Mouse (Mus musculus) kidney, postnatal 36 days (tissue): ENCODE data around the gene Ccser1.
"Not testable (repeated sequence)": the region's sequence is repeated elsewhere in the genome, so short reads cannot be mapped to it uniquely, and the experiment has no call there.

Experiments
- DNase-seq, 2 experiments: peaks; one replicate each; pipeline ENCODE4 v3.0.0; 2021 to 2022; ENCODE audit warnings: mixed read lengths in 2 of 2

Ccser1 gene

GRCm38 (mm10) chr6:61746346-61746745, 566.2 kb downstream of the Ccser1 start:
- no peak for DNase-seq

DNA sequence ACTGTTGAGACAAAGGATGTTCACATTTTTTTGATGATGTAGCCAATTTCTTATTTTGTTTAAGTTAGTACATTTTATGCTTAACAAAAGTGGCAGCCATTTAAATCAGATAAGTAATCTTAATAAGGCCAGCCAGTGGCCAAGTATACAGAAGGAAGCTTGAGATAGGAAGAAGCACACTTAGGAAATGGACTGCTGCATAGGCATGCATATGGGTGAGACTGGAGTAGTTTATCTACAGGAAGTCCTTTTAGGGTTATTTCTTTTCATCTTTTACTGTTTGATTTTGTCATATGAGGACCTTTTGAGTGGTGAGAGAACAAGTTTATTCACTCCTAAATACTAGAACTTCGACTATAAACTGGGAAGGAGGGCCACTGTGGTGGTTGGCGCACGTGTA, 582.0 kb downstream of the Ccser1 start:
- no peak for DNase-seq

DNA sequence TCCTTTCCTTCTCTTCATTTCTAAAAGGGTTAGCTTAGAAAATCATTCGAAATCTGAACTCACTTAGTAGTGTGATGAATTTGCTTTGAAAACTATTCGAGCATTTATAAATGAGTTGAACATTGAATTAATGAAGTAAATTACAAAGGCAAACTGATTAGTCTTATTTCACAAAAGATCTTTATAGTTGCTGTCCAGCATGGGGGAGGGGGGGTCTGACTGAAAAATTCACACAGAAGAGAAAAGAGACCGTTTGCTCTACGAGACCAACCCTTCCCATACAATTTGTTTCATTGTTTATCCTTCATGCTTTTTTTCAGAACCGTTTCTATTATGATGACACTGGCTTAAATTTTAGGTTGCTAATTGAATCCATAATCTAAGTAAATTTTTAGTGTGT, 583.3 kb downstream of the Ccser1 start:
- no peak for DNase-seq

DNA sequence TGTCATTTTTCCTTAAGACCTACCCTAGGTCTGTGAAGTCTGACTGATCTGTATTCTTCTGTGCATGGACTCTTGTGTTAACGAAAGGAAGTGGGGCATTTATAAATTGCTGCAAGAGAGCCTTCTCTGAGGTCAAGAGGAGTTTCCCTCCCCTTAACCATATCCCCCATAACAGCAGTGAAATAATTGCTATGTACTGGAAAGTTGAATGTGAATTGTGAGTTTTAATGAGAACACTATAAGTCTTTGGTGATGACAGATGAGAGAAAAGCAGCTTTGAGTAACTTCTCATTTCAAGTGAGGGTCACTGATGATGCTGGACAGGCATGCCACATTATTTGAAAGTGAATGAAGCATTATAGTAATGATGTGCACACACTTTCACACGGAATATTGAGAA, 585.7 kb downstream of the Ccser1 start:
- DNase-seq = no peak

DNA sequence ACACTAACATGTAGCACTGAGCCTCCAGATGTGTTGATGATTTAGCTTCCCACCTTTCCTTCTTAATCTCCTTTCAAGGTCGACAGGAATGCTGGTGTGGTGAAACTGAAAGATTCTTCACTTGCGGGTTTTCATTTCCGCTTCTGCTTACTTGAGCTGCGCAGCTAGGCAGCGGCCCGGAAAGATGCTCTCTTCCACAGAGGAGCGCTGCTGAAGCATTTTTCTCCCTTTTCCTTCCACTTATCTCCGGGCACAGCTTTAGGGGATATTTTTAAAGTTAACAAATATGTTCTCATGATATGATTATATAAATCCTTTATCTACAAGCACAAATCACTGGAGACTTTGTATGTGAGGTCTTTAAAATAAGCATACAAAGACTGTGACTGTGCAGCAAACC, 587.0 kb downstream of the Ccser1 start:
- no peak for DNase-seq

GRCm38 (mm10) chr6:61786706-61787105, 606.6 kb downstream of the Ccser1 start:
- DNase-seq = no peak

DNA sequence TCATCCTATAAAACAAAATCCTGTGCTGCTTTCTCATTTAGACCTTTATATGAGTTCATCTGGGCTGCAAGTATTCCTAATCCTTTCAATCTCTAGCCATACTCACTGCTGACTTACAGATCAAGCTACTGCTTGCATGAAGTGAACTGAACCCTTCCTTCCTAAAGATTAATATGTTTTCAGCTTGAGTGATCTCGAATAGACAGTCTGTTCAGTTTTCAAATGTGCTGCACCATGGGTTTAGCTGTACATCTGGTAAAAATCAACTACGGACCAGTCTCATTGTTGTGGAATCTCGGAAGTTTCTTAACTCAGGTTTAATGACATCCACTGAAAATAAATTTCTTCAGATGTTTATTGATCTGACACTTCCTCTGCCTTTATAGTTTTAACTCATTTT, 620.8 kb downstream of the Ccser1 start:
- no peak for DNase-seq

- DNase-seq = no peak
Observed at GRCm38 (mm10) chr6:61805481-61805880, 625.4 kb downstream of the Ccser1 start.

DNA sequence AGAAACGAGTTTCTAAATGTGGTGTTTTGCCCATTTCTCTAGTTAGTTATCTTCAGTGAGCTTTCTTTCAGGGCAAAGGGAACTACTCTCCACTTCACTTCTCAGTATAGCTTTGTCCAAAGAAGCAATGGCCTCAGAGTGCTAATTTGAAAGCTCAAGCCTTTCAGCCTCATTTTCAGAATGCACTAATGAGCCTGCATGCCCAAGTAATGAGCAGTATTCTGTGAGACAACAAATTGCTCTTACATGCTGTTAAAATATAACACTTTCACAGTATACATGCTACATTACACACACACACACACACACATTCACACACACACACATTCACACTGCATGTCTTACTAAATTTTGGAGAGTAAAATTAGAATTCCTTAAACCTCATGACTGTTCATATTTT, 637.6 kb downstream of the Ccser1 start:
- DNase-seq = no peak

DNA sequence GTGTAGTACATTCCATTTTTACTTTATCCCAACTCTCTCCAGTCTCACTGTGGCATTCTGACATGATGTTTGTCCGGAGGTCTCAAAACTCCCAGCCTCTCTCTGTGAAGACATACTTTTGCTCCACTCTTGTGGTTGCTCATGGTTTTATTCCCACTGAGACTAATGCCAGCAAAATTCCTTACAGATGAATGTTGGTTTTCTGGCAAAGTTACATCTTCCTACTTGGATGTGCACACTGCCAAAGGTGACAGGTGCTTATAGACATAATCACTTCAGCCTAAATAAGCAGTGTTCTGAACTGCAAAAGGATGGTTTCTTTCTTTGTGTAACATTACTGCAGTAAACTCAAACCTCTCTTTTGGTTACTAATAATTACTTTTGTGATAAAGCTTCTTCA, 696.2 kb downstream of the Ccser1 start:
- no peak for DNase-seq

GRCm38 (mm10) chr6:61898238-61898637, 718.1 kb downstream of the Ccser1 start:
- DNase-seq = no peak

- peak in 1 of 2 experiments; percentile 63 for DNase-seq
Observed at GRCm38 (mm10) chr6:61902715-61903114, 722.6 kb downstream of the Ccser1 start.

DNA sequence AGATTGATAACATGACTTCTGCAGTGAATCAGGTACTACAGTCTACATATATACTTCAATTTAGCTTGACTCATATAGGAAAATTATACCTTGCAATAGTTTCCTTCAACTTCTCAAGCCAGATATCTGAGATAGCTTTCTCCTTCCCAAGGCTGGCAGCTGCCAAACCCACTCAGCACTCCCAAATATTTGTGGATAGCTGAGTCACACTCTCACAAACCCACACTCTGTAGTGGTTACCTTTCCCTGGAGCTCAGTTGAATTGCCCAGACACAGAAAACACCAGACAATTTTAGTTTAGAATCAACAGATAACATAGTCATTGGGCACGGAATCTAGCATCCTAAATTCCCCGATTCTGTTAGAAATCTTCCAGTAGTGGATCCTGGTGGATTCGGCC, 732.8 kb downstream of the Ccser1 start:
- DNase-seq = no peak

GRCm38 (mm10) chr6:61931622-61932021, 751.5 kb downstream of the Ccser1 start:
- DNase-seq = no peak

GRCm38 (mm10) chr6:61936656-61937055, 756.5 kb downstream of the Ccser1 start:
- no peak for DNase-seq

DNA sequence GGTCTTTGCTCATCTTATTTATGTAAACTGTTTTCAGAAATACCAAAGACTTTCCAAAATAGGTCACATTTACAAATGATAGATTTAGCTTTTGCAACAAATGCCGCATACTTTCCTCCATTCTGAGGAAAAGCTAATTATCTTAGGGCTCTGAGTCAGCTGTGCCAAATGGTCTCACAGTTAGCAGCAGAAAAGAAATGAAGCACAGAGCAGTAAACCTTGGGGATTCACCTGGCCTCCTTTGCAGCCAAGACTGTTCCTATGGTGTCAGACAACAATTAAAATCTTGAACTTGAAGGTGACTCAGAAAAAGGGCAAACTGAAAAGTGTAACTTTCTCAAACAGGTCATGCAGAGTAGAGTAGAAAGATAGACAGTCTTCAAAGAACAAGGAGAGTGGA, 759.1 kb downstream of the Ccser1 start:
- no peak for DNase-seq

- DNase-seq = peak; percentile 17 to 45
Observed at GRCm38 (mm10) chr6:61953703-61954102, 773.6 kb downstream of the Ccser1 start.

- peak; percentile 3 to 4 for DNase-seq
Observed at GRCm38 (mm10) chr6:61976878-61977277, 796.8 kb downstream of the Ccser1 start.

DNA sequence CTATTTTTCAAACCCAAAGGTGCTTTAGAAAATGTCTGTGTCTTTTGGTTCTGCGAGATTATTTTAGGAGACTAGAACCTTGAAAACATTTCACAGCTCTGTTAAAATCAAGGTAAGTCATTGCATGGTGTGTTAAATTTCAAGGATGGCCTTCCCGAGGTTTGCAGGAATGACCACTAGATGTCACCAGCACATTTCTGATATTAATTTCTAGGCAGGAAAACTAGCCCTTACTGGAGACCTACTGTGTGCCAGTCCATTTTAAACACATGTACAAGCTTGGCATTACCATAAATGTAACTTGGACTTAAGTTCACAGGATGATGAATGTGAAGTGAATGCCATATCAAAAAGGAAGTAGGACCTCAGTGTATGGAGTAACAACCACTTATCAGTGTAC, 798.3 kb downstream of the Ccser1 start:
- DNase-seq = no peak

- no peak for DNase-seq
Observed at GRCm38 (mm10) chr6:62014374-62014773, 834.2 kb downstream of the Ccser1 start.

DNA sequence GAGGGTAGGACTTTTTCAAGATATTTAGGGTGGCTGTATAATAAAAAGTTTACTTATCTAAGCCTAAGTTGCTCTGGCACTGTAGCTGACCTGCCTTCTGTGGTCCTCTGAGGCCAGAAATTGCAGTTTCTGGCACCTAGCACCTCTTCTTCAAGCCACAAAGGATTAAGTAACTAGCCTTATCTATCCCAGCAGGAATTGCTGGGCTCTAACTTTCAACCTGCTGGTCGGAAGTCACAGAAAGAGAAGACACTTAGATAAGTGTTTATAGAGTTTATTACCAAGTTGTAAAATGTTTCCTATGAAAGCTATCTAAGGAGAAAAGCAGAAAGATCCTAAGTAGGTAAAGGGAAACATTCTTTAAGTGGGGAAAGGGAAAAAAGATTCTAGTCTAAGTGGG, 864.3 kb downstream of the Ccser1 start:
- DNase-seq = no peak

DNA sequence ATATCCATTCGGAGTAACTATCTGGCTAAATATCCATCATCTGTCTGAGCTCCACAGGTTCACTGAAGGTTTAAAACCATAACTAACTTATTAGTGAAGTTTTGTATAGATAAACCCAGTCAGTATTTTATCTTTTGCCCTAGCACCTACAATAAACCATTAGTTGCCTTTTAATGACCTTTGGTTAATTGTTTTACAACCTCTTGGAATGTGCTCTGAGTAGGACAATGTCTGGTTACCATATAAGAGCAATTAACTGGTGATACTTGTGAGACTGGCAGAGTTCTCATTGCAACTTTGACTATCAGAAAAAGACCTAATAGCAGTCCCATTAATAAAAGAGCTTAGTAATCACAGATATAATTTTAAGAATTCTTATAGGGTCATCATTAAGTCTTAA, 864.9 kb downstream of the Ccser1 start:
- not testable (repeated sequence) for DNase-seq

DNA sequence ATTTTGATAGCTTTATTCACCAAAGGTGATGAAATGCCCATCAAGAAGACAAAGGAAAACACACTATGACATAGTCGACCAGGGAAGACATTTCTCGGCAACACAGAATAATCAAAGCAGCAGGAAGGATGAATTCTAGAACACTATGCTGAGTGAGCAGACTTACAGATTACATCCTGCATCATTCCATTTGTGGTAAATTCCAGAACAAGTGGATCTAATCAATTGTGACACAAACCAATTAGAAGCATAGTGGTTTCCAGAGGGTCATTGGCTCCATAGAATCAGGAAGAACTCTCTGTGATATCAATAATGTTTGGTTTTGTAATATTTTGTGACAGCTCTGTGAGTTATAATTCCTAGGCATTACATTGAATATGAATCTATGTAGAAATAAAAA, 875.2 kb downstream of the Ccser1 start:
- DNase-seq = no peak

DNA sequence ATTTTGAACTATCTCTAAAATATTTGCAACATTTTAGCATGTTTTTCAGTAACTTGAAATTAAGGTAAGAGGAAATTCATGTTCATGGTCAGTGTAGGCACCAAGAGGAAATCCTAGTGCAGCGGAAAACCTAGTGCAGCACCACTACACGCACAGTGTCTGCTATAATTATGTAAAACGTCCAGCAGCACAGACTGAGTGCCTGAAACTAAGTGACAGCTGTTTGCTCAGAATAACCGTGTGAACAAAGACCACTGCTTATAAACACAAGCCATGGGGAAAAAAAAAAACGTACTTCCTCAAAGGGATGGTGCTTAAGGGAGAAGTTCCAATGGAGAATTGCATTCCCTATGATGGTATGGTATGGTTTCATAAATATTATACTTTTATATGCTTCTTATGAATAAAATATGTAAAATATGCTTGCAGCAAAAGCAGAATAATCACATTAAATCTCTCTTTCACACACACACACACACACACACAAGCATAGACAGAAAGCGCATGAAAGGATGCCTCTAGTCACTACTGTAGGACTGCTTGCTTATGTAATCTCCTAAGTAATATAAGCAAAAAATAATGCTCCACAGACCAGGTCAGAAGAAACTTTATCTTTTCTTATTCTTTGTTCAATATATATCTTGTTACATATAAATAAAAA, 886.4 kb downstream of the Ccser1 start:
- no peak for DNase-seq

GRCm38 (mm10) chr6:62067024-62067380, 886.9 kb downstream of the Ccser1 start:
- no peak for DNase-seq

DNA sequence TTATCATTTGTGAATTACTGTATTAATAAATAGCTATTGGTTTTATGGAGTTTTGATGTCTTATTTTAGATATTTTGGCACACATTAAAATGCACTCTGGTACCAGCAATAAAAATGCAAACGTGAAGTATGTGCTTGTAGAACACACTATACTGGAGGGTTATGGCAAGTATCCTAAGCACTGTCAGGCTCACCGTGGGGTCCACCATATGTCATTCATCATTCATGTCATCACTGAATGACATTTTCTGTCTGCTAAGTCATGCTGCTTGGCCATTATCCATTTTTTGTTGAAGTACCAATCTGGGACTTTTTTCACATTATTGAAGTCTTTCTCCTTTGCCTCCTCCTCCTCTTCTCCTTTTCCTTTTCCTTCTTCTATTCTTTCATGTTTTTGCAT, 925.3 kb downstream of the Ccser1 start:
- no peak for DNase-seq
